Mouse (Mus musculus): ENCODE data around the gene Hnrnpa2b1. TPM values are rescaled to one million over a fixed set of nuclear protein-coding genes. Genes with fewer than 3 reads are reported as not detected.

The Hnrnpa2b1 gene
- polyA plus RNA-seq, 1 experiment from 2014 or later, result 2,303 TPM

GRCm38 (mm10) chr6:51459313-51460020, 10.2 kb downstream of the Hnrnpa2b1 start:
- Histone ChIP-seq H3K36me3 (peaks cover 68% of the 10 kb centered on the region), H3K4me1 (no peaks in the 10 kb centered on the region), H3K27ac (no peak overlapping the region), H3K4me3 (no peak overlapping the region), H3K27me3 (ENCODE audit: low read depth, poor library complexity, severe bottlenecking) (no peaks in the 10 kb centered on the region), H3K9me3 (replicated peaks) (no peaks in the 10 kb centered on the region)
- peak; percentile 37 for DNase-seq (ENCODE audit: low spot score)
- WGBS, result 41% methylated on average over 5 of the region's 5 CpGs

GRCm38 (mm10) chr6:51458925-51459312, 10.8 kb downstream of the Hnrnpa2b1 start:
- Histone ChIP-seq H3K4me3 (no peak overlapping the region), H3K4me1 (no peaks in the 10 kb centered on the region), H3K27ac (no peak overlapping the region), H3K27me3 (ENCODE audit: low read depth, poor library complexity, severe bottlenecking) (no peaks in the 10 kb centered on the region), H3K9me3 (replicated peaks) (no peaks in the 10 kb centered on the region), H3K36me3 (peaks cover 63% of the 10 kb centered on the region)
- 48% methylated on average over 2 of the region's 2 CpGs for WGBS
- peak; percentile 33 for DNase-seq (ENCODE audit: low spot score)

- Histone ChIP-seq H3K4me1 (peaks cover 8% of the 10 kb centered on the region), H3K27ac (no peak overlapping the region), H3K36me3 (peaks cover 52% of the 10 kb centered on the region), H3K27me3 (ENCODE audit: low read depth, poor library complexity, severe bottlenecking) (no peaks in the 10 kb centered on the region), H3K4me3 (no peak overlapping the region), H3K9me3 (replicated peaks) (no peaks in the 10 kb centered on the region)
- peak; percentile 28 for DNase-seq (ENCODE audit: low spot score)
- WGBS, result 87% methylated on average over 8 of the region's 8 CpGs
These were observed 11.8 kb downstream of the Hnrnpa2b1 start for GRCm38 (mm10) chr6:51457770-51458387.

GRCm38 (mm10) chr6:51457283-51457682, 12.4 kb downstream of the Hnrnpa2b1 start:
- 84% methylated on average over 3 of the region's 3 CpGs for WGBS
- H3K27me3 ChIP-seq (ENCODE audit: low read depth, poor library complexity, severe bottlenecking), result no peaks in the 10 kb centered on the region
- no peak overlapping the region for H3K4me3 ChIP-seq
- no peak overlapping the region for H3K27ac ChIP-seq
- peaks cover 46% of the 10 kb centered on the region for H3K36me3 ChIP-seq
- H3K4me1 ChIP-seq, result peaks cover 9% of the 10 kb centered on the region
- DNase-seq (ENCODE audit: low spot score), result peak; percentile 20
- H3K9me3 ChIP-seq (replicated peaks), result no peaks in the 10 kb centered on the region

GRCm38 (mm10) chr6:51456198-51456597, 13.5 kb downstream of the Hnrnpa2b1 start:
- H3K9me3 ChIP-seq (replicated peaks), result no peaks in the 10 kb centered on the region
- H3K4me3 ChIP-seq, result no peak overlapping the region
- peaks cover 35% of the 10 kb centered on the region for H3K36me3 ChIP-seq
- no peaks in the 10 kb centered on the region for H3K27me3 ChIP-seq (ENCODE audit: low read depth, poor library complexity, severe bottlenecking)
- 78% methylated on average over 1 of the region's 1 CpGs for WGBS
- DNase-seq (ENCODE audit: low spot score), result peak; percentile 27
- peaks cover 9% of the 10 kb centered on the region for H3K4me1 ChIP-seq
- no peak overlapping the region for H3K27ac ChIP-seq

GRCm38 (mm10) chr6:51454949-51455348, 14.7 kb downstream of the Hnrnpa2b1 start:
- peaks cover 10% of the 10 kb centered on the region for H3K4me1 ChIP-seq
- peak; percentile 28 for DNase-seq (ENCODE audit: low spot score)
- H3K4me3 ChIP-seq, result no peak overlapping the region
- no peaks in the 10 kb centered on the region for H3K9me3 ChIP-seq (replicated peaks)
- peaks cover 23% of the 10 kb centered on the region for H3K36me3 ChIP-seq
- no peak overlapping the region for H3K27ac ChIP-seq
- H3K27me3 ChIP-seq (ENCODE audit: low read depth, poor library complexity, severe bottlenecking), result no peaks in the 10 kb centered on the region
- 69% methylated on average over 3 of the region's 3 CpGs for WGBS

- H3K4me3 ChIP-seq, result no peak overlapping the region
- peaks cover 14% of the 10 kb centered on the region for H3K4me1 ChIP-seq
- 62% methylated on average over 7 of the region's 7 CpGs for WGBS
- H3K9me3 ChIP-seq (replicated peaks), result no peaks in the 10 kb centered on the region
- peaks cover 6% of the 10 kb centered on the region for H3K36me3 ChIP-seq
- no peak overlapping the region for H3K27ac ChIP-seq
- H3K27me3 ChIP-seq (ENCODE audit: low read depth, poor library complexity, severe bottlenecking), result no peaks in the 10 kb centered on the region
- peak; percentile 30 for DNase-seq (ENCODE audit: low spot score)
These were observed 16.7 kb downstream of the Hnrnpa2b1 start for GRCm38 (mm10) chr6:51452927-51453503.

GRCm38 (mm10) chr6:51442191-51442835, 27.4 kb downstream of the Hnrnpa2b1 start:
- no peak for DNase-seq (ENCODE audit: low spot score)
- no peak overlapping the region for H3K27ac ChIP-seq
- peaks cover 6% of the 10 kb centered on the region for H3K4me1 ChIP-seq
- H3K36me3 ChIP-seq, result no peaks in the 10 kb centered on the region
- 48% methylated on average over 9 of the region's 9 CpGs for WGBS
- no peaks in the 10 kb centered on the region for H3K9me3 ChIP-seq (replicated peaks)
- no peak overlapping the region for H3K4me3 ChIP-seq
- peaks cover under 1% of the 10 kb centered on the region; the same call in 1 of the 2 replicates for H3K27me3 ChIP-seq (ENCODE audit: low read depth, poor library complexity, severe bottlenecking)

- no peak overlapping the region for H3K27ac ChIP-seq
- no peak for DNase-seq (ENCODE audit: low spot score)
- H3K9me3 ChIP-seq (replicated peaks), result no peaks in the 10 kb centered on the region
- no peaks in the 10 kb centered on the region for H3K36me3 ChIP-seq
- 92% methylated on average over 9 of the region's 9 CpGs for WGBS
- H3K27me3 ChIP-seq (ENCODE audit: low read depth, poor library complexity, severe bottlenecking), result peaks cover 33% of the 10 kb centered on the region
- no peak overlapping the region for H3K4me3 ChIP-seq
- H3K4me1 ChIP-seq, result peaks cover 6% of the 10 kb centered on the region
These were observed 30.8 kb downstream of the Hnrnpa2b1 start for GRCm38 (mm10) chr6:51438826-51439330.

GRCm38 (mm10) chr6:51437665-51438064, 32.0 kb downstream of the Hnrnpa2b1 start:
- no peaks in the 10 kb centered on the region for H3K36me3 ChIP-seq
- peaks cover 15% of the 10 kb centered on the region for H3K4me1 ChIP-seq
- H3K27ac ChIP-seq, result no peak overlapping the region
- WGBS, result 93% methylated on average over 4 of the region's 4 CpGs
- DNase-seq (ENCODE audit: low spot score), result no peak
- H3K4me3 ChIP-seq, result no peak overlapping the region
- no peaks in the 10 kb centered on the region for H3K9me3 ChIP-seq (replicated peaks)
- peaks cover 45% of the 10 kb centered on the region for H3K27me3 ChIP-seq (ENCODE audit: low read depth, poor library complexity, severe bottlenecking)

- H3K27ac ChIP-seq, result no peak overlapping the region
- DNase-seq (ENCODE audit: low spot score), result no peak
- peaks cover 26% of the 10 kb centered on the region for H3K4me1 ChIP-seq
- 26% methylated on average over 7 of the region's 7 CpGs for WGBS
- H3K4me3 ChIP-seq, result no peak overlapping the region
- no peaks in the 10 kb centered on the region for H3K9me3 ChIP-seq (replicated peaks)
- no peaks in the 10 kb centered on the region for H3K36me3 ChIP-seq
- peaks cover 69% of the 10 kb centered on the region for H3K27me3 ChIP-seq (ENCODE audit: low read depth, poor library complexity, severe bottlenecking)
These were observed 35.4 kb downstream of the Hnrnpa2b1 start for GRCm38 (mm10) chr6:51434270-51434669.

GRCm38 (mm10) chr6:51432535-51433397, 36.9 kb downstream of the Hnrnpa2b1 start, which contains the start of gene Nfe2l3:
Nfe2l3 (plus strand) TSS chr6:51432670.
- Histone ChIP-seq H3K4me3 (peak within 1 kb of the TSS; percentile 60), H3K27ac (peak within 1 kb of the TSS; percentile 50), H3K36me3 (no peaks in the 10 kb centered on the region), H3K4me1 (peaks cover 26% of the 10 kb centered on the region), H3K27me3 (ENCODE audit: low read depth, poor library complexity, severe bottlenecking) (peaks cover 69% of the 10 kb centered on the region), H3K9me3 (replicated peaks) (no peaks in the 10 kb centered on the region)
- WGBS, result 1% methylated on average over 74 of the region's 74 CpGs
- peak; percentile 82 for DNase-seq (ENCODE audit: low spot score)

Data from limb, embryonic 10.5 days (tissue).